Comparison of ENCODE assay signal across 20 mouse cellular contexts in the genomic region with DNA sequence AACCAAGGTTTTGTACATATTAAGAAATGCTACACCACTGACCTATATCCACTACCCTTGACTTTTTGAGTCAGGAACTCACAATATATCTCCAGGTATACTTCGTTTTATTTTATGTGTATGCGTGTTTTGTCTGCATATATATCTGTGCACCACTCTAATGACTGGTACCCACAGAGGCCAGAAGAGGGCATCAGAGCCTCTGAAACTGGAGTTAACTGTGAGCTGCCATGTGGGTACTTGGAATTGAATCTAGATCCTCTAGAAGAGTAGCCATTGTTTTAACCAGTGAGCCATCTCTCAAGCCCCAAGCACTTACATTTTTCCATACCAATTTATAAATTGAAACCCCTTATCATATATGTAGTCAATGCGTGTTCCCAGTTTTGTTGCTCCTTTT. TPM values are rescaled to one million over a fixed set of nuclear protein-coding genes. Genes with fewer than 3 reads are reported as not detected.
A peak's percentile ranks its signal among the peaks of the same experiment; 100 is the strongest.
DNase-seq lines count a peak whose midpoint lies in the region; ATAC-seq and TF ChIP-seq lines count a peak whose summit lies in the region.
"Had no signal": no experiment of that assay in that cellular context is flagged by ENCODE, and none has a peak within 500 bp of the region (broad histone marks: within the 10 kb centered on the region; RNA-seq: fewer than 3 reads in every experiment).

No protein-coding gene starts in this region.

- WGBS in kidney, postnatal 0 days, result 87% methylated on average over 3 of the region's 3 CpGs
- 81% methylated on average over 3 of the region's 3 CpGs for WGBS in kidney, embryonic 16.5 days

- H3K36me3 ChIP-seq in kidney, postnatal 0 days (ENCODE audit: insufficient read depth, low read length), result no peaks in the 10 kb centered on the region
- H3K36me3 ChIP-seq in kidney, embryonic 16.5 days (ENCODE audit: insufficient read depth, low read length), result no peaks in the 10 kb centered on the region
- H3K36me3 ChIP-seq: embryonic facial prominence, embryonic 10.5 days; forebrain, embryonic 15.5 days; heart, embryonic 15.5 days; limb, embryonic 15.5 days; lung, embryonic 15.5 days; stomach, embryonic 15.5 days had no signal

- DNase-seq in kidney, postnatal 0 days (ENCODE audit: low spot score), result no peak
- peak; percentile 16 for DNase-seq in A20 (ENCODE audit: low read depth, low spot score)
- peak; percentile 26 for DNase-seq in MEL-GATA-1-ER (ENCODE audit: extremely low read depth, low read depth)
- DNase-seq in urinary bladder, adult 2 months (ENCODE audit: low spot score), result no peak
- DNase-seq in spleen, adult 18-20 months, result no peak
- DNase-seq: cerebellum, postnatal 10 days; heart, adult 2 months; layer of hippocampus, postnatal 36 days; midbrain, embryonic 14.5 days; retina, postnatal 1 day; thymus, postnatal 14 days had no signal

- ATAC-seq in kidney, postnatal 0 days (replicated peaks; ENCODE audit: low FRiP score, low read depth), result no peak
- ATAC-seq in kidney, embryonic 16.5 days (ENCODE audit: low FRiP score, low TSS enrichment), result no peak
- 0 out of 2 replicates have a peak, but pooled peaks have one; percentile 44 for ATAC-seq in megakaryocyte-erythroid progenitor cell, adult 5-6 weeks (replicated peaks; ENCODE audit: low FRiP score, low TSS enrichment, poor library complexity, severe bottlenecking)
- ATAC-seq: forebrain, embryonic 15.5 days had no signal

- H3K4me3 ChIP-seq in kidney, postnatal 0 days (replicated peaks; ENCODE audit: low read depth, low read length), result no peak overlapping the region
- no peak overlapping the region for H3K4me3 ChIP-seq in kidney, embryonic 16.5 days (ENCODE audit: low read length)
- H3K4me3 ChIP-seq: embryonic facial prominence, embryonic 10.5 days; forebrain, embryonic 15.5 days; heart, adult 2 months; heart, embryonic 15.5 days; limb, embryonic 15.5 days; lung, embryonic 15.5 days; myocyte; stomach, embryonic 15.5 days had no signal

- no peak overlapping the region for H3K4me2 ChIP-seq in kidney, postnatal 0 days (ENCODE audit: low read length)
- no peak overlapping the region for H3K4me2 ChIP-seq in kidney, embryonic 16.5 days (replicated peaks; ENCODE audit: low read depth, low read length)
- H3K4me2 ChIP-seq: forebrain, embryonic 15.5 days; heart, embryonic 15.5 days; limb, embryonic 15.5 days; lung, embryonic 15.5 days; stomach, embryonic 15.5 days had no signal

- H3K4me1 ChIP-seq in kidney, postnatal 0 days (replicated peaks; ENCODE audit: insufficient read depth, low read length), result no peaks in the 10 kb centered on the region
- H3K4me1 ChIP-seq in kidney, embryonic 16.5 days (ENCODE audit: insufficient read depth, low read length), result no peaks in the 10 kb centered on the region
- H3K4me1 ChIP-seq: embryonic facial prominence, embryonic 10.5 days; forebrain, embryonic 15.5 days; heart, embryonic 15.5 days; limb, embryonic 15.5 days; lung, embryonic 15.5 days; stomach, embryonic 15.5 days had no signal

- TF ChIP-seq CTCF in kidney, postnatal 0 days (IDR thresholded peaks at IDR 0.05; ENCODE audit: low read depth), result peak; percentile 27; the same call in 1 of the 2 replicates

- no peaks in the 10 kb centered on the region for H3K9me3 ChIP-seq in kidney, postnatal 0 days (replicated peaks; ENCODE audit: low read length)
- H3K9me3 ChIP-seq in kidney, embryonic 16.5 days (ENCODE audit: low read length), result no peaks in the 10 kb centered on the region
- H3K9me3 ChIP-seq: embryonic facial prominence, embryonic 10.5 days; forebrain, embryonic 15.5 days; heart, embryonic 15.5 days; limb, embryonic 15.5 days; lung, embryonic 15.5 days; stomach, embryonic 15.5 days had no signal

- H3K27ac ChIP-seq in kidney, postnatal 0 days, result no peak overlapping the region
- H3K27ac ChIP-seq in kidney, embryonic 16.5 days (ENCODE audit: low read length), result no peak overlapping the region
- H3K27ac ChIP-seq: embryonic facial prominence, embryonic 10.5 days; forebrain, embryonic 15.5 days; heart, adult 2 months; heart, embryonic 15.5 days; limb, embryonic 15.5 days; lung, embryonic 15.5 days; stomach, embryonic 15.5 days had no signal

- H3K27me3 ChIP-seq in kidney, postnatal 0 days (ENCODE audit: insufficient read depth, low read length), result no peaks in the 10 kb centered on the region
- H3K27me3 ChIP-seq in kidney, embryonic 16.5 days (ENCODE audit: insufficient read depth, low read length), result no peaks in the 10 kb centered on the region
- H3K27me3 ChIP-seq: forebrain, embryonic 15.5 days; heart, embryonic 15.5 days; limb, embryonic 15.5 days; lung, embryonic 15.5 days; stomach, embryonic 15.5 days had no signal

- no peak overlapping the region for H3K9ac ChIP-seq in kidney, postnatal 0 days (ENCODE audit: low read depth, low read length)
- H3K9ac ChIP-seq in kidney, embryonic 16.5 days (replicated peaks; ENCODE audit: low read length), result no peak overlapping the region
- H3K9ac ChIP-seq: forebrain, embryonic 15.5 days; heart, embryonic 15.5 days; limb, embryonic 15.5 days; lung, embryonic 15.5 days; stomach, embryonic 15.5 days had no signal

RNA-seq across cellular contexts. Expression of a gene that starts 32.3 kb away (rescaled TPM):
- polyA plus RNA-seq in kidney, postnatal 0 days (2015; fragmentation: Nextera tagmentation; extraction: Ambion mirVana), result 10.0 and 10.3 TPM in 2 replicates
- polyA plus RNA-seq in kidney, embryonic 16.5 days (2015; fragmentation: Nextera tagmentation; extraction: Ambion mirVana), result 17.2 and 19.2 TPM in 2 replicates
- total RNA-seq in megakaryocyte-erythroid progenitor cell, adult 5-6 weeks (2014; fragmentation: Nextera tagmentation), result 35.8 and 38.1 TPM in 2 replicates
- 10.6 and 17.8 TPM in 2 replicates for total RNA-seq in megakaryocyte-erythroid progenitor cell, adult 5-6 weeks (2017)
- polyA plus RNA-seq in urinary bladder, adult 2 months (2012; rRNA removed), result 13.0 and 14.5 TPM in 2 replicates

Comparison
In these comparisons a context has a peak if more than half of its experiments do, and no peak if none do; other contexts are left out.
1. DNase-seq: peak in A20 (single experiment) and MEL-GATA-1-ER (single experiment); none in kidney, postnatal 0 days (single experiment), urinary bladder, adult 2 months (single experiment) and spleen, adult 18-20 months (0 of 2).